Mouse (Mus musculus) cerebellum, adult 8-10 months (tissue): Measurements from ENCODE around the gene Hbs1l.
"Not testable (repeated sequence)": the region's sequence is repeated elsewhere in the genome, so short reads cannot be mapped to it uniquely, and the experiment has no call there.

Experiments
- DNase-seq: peaks from one replicate; pipeline ENCODE4 v3.0.0; 2022

The Hbs1l gene

DNA sequence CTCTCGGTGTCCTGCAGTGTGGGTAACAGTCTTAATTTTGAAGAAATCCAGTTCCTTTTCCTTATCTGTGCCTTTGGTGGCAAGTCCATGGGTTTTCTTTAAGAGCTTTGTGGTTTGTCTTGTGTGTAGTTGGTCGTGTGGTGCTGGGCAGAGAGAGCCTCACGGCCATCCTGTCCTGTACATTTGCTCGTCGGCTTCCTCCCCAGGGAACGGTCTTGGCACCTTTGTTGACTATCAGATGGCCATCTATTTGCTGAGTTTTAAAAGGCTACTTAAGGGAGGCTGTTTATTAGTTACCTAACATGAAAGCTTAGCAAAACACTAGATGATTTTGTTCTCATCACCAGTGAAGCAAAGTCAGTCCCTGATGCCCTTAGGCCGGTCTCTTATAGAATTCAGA, 66.1 kb downstream of the Hbs1l start:
- DNase-seq: no peak

DNA sequence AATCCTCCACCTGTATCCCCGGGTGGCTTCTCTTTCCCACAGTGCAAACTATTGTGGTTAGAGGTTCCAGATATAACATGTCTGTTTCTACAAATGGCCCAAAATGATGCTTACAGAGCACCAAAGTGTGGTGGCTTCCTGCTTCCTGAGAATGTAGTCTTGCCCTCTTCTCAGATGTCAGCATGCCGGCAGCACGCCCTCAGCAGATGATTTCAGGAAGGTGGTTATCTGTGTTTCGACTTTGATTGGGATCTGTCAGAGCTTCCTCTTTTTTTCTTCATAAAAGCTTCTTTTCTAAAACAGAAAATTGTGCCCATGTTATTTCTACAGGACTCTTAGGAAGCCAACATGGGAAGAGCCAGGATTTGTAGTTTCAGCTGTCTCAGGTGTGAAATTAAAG, 67.5 kb downstream of the Hbs1l start:
- DNase-seq: no peak

DNA sequence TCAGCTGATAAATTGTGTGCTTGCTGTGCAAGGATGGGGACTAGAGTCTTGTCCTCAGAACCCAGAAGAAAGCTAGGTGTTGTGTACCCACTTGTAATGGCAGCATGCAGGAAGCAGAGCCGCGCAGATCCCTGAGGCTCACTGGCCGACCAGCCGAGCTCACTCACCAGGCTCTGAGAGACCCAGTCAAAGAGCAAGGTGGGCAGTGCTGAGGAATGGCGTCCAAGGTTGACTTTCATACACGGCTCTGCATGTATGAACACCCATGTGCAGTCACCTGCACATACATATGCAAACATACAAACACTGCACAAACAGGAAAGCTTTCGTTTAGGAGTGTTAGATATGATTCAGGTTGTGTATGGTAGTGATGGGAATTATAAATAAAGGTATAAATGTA, 69.2 kb downstream of the Hbs1l start:
- DNase-seq: no peak

DNA sequence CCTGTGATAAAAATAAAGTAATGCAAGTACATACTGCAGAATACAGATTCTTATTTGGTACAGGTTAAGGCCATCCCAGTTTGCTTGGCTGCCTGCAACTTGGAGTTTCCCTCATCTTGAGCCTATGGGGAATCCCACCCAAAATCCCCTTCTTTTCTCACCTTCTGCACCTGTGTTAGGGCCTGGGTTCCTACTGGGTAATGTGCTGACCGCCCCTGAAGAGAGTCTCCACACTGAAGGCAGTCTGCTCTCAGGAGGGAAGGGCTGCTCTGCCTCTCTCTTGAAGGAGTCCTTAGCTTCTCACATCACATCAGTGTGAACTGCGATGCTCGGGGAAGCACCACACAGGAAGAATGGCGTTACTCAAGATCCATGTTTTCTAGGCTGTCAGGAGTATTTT, 70.1 kb downstream of the Hbs1l start:
- no peak for DNase-seq

DNA sequence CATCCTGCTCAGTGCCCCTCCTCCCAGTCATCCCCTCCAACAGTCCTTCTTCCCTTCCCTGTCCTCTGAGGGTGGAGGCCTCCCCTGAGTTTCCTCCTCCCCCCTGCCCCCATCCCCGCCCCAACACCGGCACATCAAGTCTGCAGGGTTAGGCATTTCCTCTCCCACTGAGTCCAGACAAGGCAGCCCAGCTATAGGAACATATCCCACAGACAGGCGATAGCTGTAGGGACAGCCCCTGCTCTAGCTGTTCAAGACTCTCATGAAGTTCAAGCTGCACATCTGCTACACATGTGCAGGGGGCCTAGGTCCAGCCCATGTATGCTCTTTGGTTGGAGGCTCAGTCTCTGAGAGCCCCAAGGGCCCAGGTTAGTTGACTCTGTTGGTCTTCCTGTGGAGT, 70.7 kb downstream of the Hbs1l start:
- DNase-seq: no peak

DNA sequence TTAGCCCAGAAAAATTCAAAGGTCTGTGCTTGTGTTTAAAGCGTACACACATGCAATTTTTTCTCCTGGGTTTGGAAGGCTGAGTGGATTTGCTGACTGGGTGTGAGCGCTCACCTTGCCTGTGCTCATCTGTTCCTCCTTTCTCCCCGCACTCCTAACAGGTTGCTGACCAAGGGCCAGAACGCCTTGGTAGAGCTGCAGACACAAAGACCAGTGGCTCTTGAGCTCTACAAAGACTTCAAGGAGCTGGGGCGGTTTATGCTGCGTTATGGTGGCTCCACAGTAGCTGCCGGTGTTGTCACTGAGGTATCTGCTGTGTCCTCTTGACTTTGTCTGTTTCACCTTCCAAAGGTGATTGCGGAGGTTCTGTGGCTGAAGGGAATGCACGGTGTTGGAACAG, 71.7 kb downstream of the Hbs1l start:
- DNase-seq: no peak

DNA sequence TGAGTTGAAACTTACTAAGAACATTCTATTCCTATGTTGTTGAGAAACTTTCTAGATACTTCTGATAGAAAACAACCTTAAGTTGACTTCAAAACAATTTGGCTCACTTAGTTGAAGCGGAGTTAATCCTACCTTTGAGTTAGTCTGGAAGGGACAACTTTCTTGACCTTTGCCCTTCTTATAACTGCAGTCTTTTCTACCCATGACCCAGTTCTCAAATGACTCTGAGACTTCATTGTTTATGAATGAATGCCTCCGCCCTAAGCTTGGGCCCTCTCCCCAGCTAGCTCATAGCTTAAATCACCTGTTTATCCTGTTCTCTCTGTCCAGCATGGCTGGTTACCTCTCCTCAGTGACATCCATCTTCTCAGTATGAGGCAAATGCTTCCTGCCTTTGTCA, 73.8 kb downstream of the Hbs1l start:
- no peak for DNase-seq

DNA sequence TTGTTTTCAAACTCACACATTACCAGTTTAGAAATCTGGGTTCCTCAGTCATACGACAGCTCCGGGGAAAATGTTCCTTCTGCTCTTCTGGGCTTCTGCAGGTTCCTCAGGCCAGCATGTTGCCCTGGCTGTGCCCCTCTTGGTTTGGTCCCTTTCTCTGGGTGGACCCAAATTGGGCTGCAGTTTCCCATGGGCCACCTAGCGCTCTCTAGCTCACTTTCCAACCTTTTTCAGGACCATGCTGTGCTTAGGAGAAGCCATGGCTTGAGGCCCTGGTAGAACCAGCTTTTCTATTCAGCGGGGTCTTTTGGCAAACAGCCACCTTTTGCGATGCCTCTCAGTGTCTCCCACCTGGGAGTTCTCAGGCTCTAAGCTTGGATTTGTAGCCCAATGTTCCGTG, 76.5 kb downstream of the Hbs1l start:
- no peak for DNase-seq

DNA sequence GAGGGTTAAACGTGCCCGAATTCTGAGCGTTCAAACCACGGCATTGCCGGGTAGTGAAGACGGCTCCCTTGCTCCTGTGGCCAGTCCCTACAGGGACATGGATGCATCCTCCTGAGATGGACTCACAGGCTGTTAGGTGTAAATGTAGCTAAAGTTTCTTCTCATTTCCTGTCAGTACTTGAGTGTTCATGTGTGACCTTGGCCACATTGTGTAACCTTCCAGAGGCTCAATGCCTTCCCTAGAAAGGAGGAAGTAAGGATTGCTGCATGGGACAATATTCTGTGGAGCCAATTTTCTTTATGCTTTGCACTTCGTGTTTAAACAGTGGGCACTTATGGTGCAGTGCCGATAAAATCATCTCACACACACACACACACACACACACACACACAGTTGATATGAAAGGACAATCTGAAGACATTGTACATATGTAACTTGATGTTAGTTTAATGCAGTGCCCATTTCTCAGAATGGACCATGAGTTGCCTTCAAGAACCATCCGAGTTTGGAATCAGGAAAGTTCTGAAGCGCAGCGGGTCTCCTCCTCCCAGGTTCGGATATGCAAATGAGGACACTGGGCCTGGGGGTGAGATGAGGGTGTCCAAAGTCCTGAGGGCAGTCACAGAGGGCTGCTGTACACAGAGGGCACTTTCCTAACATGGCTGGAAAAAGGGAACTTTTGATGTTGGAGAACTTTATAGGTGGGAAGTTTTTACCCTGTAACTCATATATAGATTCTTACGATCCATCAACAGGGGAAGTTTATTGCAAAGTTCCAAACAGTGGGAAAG, 81.1 kb downstream of the Hbs1l start, which contains the start of gene Aldh8a1:
Gene Aldh8a1 (plus strand): TSS at position 610 of the 792 bp plus-strand sequence.
- DNase-seq: no peak

DNA sequence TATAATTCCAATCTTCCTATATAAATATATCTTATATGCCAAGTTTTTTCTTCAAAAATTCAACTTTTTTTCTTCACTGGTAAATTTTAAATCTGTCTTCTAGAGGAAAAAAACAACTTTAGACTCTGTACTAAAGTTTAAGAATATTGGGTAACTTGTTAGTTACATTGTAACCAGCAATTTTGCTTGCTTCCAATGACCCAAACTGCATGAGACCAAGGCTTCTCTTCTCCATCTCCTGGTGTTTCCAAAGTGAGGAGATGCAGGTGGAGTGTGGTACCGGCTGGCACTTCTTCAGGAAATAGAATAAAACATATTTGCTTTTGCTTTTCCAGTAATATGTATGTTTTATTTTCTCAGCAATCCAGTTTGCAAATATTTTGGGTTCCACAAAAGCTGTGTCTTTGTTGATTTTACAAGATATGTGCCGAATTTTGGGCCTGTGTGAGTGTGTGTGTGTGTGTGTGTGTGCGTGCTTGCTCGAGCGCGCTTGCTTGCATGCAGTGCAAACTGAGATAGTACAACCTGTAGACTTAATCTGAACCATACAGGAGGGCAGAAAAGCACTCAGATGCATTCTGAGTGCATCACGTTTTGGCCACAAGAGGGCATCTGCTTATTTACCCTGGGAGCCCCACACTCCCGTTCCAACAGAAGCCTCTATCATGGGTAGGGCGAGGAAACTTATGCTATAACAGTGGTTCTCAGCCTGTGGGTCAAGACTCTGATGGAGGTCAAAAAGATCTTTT, 82.6 kb downstream of the Hbs1l start:
- DNase-seq: no peak

DNA sequence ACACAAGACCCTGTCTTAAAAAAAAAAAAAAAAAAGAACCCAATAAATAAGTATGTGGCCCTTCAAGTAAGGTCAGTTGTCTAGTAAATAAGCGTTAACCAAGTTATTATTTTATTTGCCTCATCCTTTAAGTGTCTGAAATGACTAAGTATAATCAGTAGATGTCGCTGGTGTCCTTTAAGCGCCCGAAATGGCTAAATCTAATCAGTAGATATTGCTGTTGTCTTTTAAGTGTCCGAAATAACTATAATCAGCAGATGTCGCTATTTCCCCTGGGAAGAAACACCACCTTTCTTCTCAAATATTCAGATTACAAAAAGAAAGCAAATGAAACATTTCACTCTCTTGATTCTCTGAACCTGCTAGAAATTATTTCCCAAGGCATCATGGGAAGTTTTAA, 87.1 kb downstream of the Hbs1l start:
- DNase-seq: peak; percentile 12

DNA sequence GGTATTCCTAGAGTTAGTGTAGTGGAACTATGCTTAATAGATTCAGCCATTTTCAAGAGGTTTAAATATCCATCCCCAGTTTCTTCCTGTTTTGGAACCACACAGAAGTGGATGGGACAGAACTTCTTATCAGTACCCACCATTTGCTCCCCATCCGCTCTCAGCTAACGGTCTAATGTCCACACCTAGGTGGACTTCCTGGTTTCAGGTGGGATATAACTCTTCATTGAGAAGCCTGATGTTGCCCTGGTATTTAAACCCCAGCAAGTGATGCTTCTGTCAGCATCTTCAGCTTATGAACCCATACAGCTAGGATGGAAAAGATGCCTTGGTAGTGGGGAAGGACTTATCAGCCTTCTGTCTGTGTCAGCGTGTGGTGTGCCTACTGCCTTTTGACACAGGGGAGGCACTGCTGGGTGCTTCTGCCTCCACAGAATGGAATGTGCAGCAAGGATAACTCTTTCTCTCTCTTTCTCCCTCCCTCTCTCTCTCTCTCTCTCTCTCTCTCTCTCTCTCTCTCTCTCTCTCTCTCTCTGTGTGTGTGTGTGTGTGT, 89.4 kb downstream of the Hbs1l start:
- DNase-seq: no peak

DNA sequence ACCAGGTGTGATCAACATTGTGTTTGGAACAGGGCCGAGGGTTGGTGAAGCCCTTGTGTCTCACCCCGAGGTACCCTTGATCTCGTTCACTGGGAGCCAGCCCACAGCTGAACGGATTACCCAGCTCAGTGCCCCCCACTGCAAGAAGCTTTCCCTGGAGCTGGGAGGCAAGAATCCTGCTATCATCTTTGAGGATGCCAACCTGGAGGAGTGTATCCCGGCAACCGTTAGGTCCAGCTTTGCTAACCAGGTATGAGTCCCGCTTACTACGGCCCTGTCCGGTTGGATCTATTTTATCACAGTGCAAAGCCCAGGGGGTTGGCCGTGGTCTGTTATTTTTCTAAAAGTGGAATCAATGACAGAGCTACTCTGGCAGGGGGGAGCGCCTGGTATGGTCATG, 93.3 kb downstream of the Hbs1l start:
- DNase-seq: no peak

DNA sequence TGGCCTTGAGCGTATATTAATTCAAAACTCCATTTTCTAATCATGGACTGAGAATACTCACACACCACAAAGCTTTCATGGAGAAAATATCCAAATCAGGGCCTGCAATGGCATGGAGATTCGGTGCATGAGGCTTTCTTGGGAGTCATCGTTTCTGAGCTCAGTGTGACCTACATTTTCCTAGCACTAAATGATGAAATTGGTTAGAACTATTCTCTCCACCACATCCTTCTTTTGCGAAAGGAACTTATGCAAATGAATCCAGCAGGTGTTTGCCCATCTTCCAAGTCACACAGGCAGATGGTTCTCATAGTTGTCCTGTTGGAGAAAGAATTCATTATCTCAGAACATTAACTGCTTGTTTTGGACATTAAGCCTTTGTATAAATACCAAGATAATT, 94.7 kb downstream of the Hbs1l start:
- no peak for DNase-seq

DNA sequence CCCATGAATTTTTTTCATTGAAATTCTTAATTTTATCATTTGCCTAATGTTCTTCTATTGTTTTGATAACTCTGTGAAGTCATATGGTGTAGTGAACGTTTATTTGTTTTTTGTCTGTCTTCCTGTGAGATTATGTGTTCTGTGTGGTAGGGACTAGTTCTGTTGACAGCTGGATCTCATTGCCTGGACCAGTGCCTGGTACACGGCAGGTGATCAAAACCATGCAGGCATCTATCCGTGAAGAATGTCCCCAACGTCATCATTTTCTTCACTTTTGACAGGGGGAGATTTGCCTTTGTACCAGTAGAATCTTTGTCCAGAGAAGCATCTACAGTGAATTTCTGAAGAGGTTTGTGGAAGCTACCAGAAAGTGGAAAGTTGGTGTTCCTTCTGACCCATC, 95.5 kb downstream of the Hbs1l start:
- no peak for DNase-seq

DNA sequence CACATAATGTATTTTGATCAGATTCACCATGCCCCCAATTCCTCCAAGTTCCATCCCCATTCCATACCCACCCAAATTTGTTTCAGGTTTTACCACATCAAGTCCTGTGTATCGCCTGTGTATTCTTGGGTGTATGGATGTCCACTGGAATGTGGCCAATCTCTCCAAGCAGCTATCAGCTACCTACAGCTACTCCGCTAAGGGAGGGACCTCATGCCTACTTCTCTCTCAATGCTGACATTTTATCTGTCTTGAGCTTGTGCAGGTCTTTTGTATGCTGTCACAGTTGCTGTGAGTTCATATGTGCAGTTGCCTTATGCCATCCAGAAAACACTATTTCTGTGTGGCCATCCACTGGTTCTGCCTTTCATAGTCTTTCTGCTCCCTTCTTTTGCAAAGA, 97.6 kb downstream of the Hbs1l start:
- no peak for DNase-seq

DNA sequence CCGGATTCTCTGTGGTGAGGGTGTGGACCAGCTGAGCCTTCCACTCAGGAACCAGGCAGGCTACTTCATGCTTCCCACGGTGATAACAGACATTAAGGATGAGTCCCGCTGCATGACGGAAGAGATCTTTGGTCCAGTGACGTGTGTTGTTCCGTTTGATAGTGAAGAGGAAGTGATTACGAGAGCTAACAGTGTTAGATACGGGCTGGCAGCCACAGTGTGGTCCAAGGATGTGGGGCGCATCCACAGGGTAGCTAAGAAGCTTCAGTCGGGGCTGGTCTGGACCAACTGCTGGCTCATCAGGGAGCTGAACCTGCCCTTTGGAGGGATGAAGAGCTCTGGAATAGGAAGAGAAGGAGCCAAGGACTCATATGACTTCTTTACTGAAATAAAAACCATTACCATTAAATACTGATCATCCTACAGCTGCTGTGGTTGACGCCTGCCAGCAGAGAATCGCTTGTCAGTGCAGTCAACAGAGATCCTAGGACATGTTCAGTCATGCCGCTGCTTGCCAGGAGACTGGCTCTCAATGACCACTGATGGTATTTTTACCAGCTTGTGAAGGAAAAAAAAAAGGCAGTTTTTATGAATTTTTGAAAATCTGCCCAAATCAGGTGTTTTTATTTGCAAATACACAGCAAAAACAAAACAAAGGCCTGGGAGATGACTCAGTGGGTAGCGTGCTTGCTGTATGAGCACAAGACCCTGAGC, 99.8 kb downstream of the Hbs1l start:
- DNase-seq: no peak

DNA sequence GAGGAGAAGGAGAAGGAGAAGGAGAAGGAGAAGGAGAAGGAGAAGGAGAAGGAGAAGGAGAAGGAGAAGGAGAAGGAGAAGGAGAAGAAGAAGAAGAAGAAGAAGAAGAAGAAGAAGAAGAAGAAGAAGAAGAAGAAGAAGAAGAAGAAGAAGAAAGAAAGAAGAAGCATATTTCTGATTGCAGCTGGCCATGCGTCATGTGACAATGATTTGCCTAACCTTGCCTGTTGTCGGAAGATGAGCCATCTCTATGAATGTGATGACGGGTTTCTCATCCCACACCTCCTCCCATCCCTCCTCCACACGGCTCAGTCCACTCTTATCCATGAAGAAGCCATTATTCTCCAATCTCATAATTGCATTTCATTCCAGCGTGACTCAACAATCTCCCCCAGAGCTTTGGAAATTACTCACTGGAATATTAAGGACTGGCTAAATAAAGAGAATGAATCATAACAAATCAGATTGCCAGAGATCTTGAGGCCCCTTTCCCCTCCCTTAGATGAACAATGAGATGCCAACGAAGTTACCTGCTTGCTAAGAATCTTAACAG, 103.2 kb downstream of the Hbs1l start:
- not testable (repeated sequence) for DNase-seq

DNA sequence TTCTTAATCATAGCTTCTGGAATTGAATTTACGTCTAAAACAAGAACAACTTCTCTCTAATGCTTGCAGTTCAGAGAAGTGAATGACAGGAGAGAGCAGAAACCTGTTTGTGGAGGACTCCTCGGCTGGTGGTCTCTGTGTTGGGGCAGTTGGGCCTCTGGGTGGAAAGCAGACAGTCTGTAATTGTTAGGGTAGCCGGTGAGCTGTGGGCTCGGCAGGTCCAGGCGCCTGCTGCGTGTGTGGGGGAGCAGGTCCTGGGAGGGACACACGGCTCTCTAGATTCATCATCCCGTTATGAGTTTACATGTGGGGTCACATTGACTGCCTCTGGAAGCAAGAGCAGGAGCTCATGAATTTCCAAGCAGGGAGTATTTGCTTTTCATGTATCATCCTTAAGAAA, 103.8 kb downstream of the Hbs1l start:
- DNase-seq: no peak

DNA sequence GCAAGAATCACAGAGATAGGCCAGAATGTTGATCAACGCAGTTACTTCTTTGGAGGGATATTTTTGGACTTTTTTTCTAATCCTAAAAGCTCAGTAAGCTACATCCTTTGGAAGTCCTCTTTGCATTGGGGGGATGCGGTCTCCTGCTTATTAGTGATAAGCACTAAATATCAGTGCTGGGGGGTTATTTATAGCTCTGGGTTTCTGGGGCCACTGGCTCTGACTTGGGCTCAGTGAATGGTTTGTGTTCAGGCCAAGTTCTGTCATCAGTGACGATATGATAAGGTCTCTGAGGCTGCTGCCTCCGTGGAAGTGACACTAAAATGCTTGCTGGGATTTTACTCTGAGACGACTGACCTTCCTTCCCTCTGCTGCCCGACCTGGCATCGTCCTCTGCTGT, 104.3 kb downstream of the Hbs1l start:
- DNase-seq: no peak

DNA sequence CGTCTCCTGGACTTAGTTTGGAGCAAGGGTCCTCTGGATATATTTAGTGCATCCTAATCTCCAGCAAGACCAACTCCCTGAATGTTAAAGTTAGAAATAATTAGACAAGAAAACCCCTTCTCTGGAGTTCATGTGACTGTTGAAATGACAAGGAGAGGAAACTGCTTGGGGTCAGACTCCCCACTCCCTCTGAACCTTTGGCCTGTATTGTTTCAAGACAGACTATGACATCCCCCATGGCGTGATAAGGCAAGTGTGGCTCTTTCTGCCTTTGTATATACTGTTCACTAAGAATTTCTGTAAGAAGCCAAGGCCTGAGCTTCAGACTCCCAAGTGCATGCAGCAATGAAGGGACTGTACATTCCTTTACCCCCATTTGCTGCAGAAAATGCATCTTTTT, 104.7 kb downstream of the Hbs1l start:
- no peak for DNase-seq

DNA sequence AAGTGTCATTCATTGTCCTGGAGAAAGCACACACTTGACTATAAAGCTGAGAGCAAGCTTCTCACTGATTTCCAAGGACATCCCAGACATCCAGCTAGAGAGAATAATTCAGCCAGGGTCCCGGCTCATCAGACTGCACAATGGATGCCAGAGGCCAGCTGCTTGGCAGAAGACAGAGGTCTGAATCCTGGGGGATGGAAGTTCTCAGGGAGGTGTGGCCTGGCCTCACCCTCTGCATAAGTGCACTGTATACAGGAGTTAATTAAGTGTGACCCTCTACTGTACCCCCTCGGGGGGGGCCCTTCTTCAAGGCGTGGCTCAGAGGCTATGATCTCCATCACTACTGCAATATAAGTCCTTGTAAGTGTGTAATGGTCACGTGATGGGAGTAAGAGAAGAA, 105.5 kb downstream of the Hbs1l start:
- no peak for DNase-seq

DNA sequence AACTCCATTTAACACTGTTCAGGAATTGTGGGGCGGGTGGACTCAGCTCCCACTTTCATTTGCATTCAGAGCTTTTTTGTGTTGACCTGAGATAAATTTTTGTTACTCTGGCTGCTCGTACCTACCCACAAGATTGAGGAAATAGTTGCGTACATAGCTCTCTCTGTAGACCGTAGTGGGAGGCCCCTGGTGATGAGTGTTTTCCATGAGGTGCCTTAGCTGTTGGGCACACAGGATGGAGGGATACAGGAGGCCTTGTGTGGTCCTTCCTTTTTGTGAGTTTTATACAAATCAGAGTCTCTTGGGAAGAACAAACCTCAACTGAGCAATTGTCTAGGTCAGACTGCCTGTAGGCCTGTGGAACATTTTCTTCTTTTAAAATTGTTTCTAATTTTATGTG, 109.0 kb downstream of the Hbs1l start:
- no peak for DNase-seq
